Mouse (Mus musculus) brown adipose tissue, adult 24 weeks (tissue): ENCODE measurements around the gene Fap. TPM values are rescaled to one million over a fixed set of nuclear protein-coding genes. Genes with fewer than 3 reads are reported as not detected.

Experiments
- H3K27ac ChIP-seq: fragments of 200-500 bp; replicated peaks from 2 replicates; pipeline ENCODE4 v1.5.1; 2012; ENCODE audit warnings: low read depth, mild to moderate bottlenecking, low read length
- H3K4me1 ChIP-seq: fragments of 200-500 bp; 2 replicates; pipeline ENCODE4 v1.6.1; 2012; ENCODE audit warnings: low read length, mixed read lengths; ENCODE audit not compliant: control insufficient read depth, insufficient read depth, insufficient read length
- H3K4me3 ChIP-seq: fragments of 200-500 bp; 2 replicates; pipeline ENCODE4 v1.5.1; 2012; ENCODE audit warnings: low read depth, mild to moderate bottlenecking, low read length, moderate library complexity; ENCODE audit not compliant: insufficient read depth
- polyA plus RNA-seq: library from polyadenylated mRNA; stranded (reverse); fragments of >200 nt; gene quantifications from 2 replicates; pipeline ENCODE4 v1.2.4, GENCODE M21; 2012; ENCODE audit not compliant: missing spikeins, insufficient read depth, insufficient read length

The Fap gene
- polyA plus RNA-seq: 5.6 and 7.5 TPM in 2 replicates

- H3K4me1 ChIP-seq: no peaks in the 10 kb centered on the region
- H3K27ac ChIP-seq: peak within 1 kb of the TSS; percentile 38; the same call in 1 of the 2 replicates
- peak within 1 kb of the TSS; percentile 50 for H3K4me3 ChIP-seq
These were observed at the start of gene Fap for GRCm38 (mm10) chr2:62573753-62574159. TSS of gene Fap (minus strand) at chr2:62574075.

- H3K4me1 ChIP-seq: no peaks in the 10 kb centered on the region
- H3K27ac ChIP-seq: no peak overlapping the region
- no peak overlapping the region for H3K4me3 ChIP-seq
These were observed 49.2 kb upstream of the Fap start for GRCm38 (mm10) chr2:62623024-62623441.

- H3K4me3 ChIP-seq: no peak overlapping the region
These were observed 45.8 kb upstream of the Fap start for GRCm38 (mm10) chr2:62619679-62620078.

GRCm38 (mm10) chr2:62618934-62619341, 45.1 kb upstream of the Fap start:
- Histone ChIP-seq H3K4me3 (no peak overlapping the region), H3K27ac (no peak overlapping the region)

More at GRCm38 (mm10) chr2:62619679-62620078, 45.8 kb upstream of the Fap start:
- Histone ChIP-seq H3K4me1 (no peaks in the 10 kb centered on the region), H3K27ac (no peak overlapping the region)

GRCm38 (mm10) chr2:62613133-62613532, 39.3 kb upstream of the Fap start:
- no peak overlapping the region for H3K4me3 ChIP-seq
- H3K27ac ChIP-seq: no peak overlapping the region
- H3K4me1 ChIP-seq: no peaks in the 10 kb centered on the region

More at GRCm38 (mm10) chr2:62618934-62619341, 45.1 kb upstream of the Fap start:
- H3K4me1 ChIP-seq: no peaks in the 10 kb centered on the region

GRCm38 (mm10) chr2:62606205-62606604, 32.3 kb upstream of the Fap start:
- Histone ChIP-seq H3K4me3 (no peak overlapping the region), H3K27ac (no peak overlapping the region), H3K4me1 (no peaks in the 10 kb centered on the region; the same call in 1 of the 2 replicates)

GRCm38 (mm10) chr2:62603530-62603929, 29.7 kb upstream of the Fap start:
- Histone ChIP-seq H3K4me1 (no peaks in the 10 kb centered on the region; the same call in 1 of the 2 replicates), H3K27ac (no peak overlapping the region), H3K4me3 (no peak overlapping the region)

- no peak overlapping the region for H3K4me3 ChIP-seq
- no peaks in the 10 kb centered on the region for H3K4me1 ChIP-seq
- H3K27ac ChIP-seq: peak overlapping the region; percentile 31; the same call in 1 of the 2 replicates
These were observed 22.7 kb upstream of the Fap start for GRCm38 (mm10) chr2:62596586-62596985.

- no peaks in the 10 kb centered on the region for H3K4me1 ChIP-seq
- no peak overlapping the region for H3K27ac ChIP-seq
- H3K4me3 ChIP-seq: no peak overlapping the region
These were observed 20.6 kb upstream of the Fap start for GRCm38 (mm10) chr2:62594491-62594890.

GRCm38 (mm10) chr2:62591555-62591954, 17.7 kb upstream of the Fap start:
- no peak overlapping the region for H3K4me3 ChIP-seq
- no peaks in the 10 kb centered on the region for H3K4me1 ChIP-seq
- no peak overlapping the region for H3K27ac ChIP-seq

- Histone ChIP-seq H3K27ac (no peak overlapping the region), H3K4me3 (no peak overlapping the region), H3K4me1 (no peaks in the 10 kb centered on the region)
These were observed 15.5 kb upstream of the Fap start for GRCm38 (mm10) chr2:62589333-62589732.

- Histone ChIP-seq H3K4me1 (no peaks in the 10 kb centered on the region), H3K27ac (no peak overlapping the region), H3K4me3 (no peak overlapping the region)
These were observed 11.9 kb upstream of the Fap start for GRCm38 (mm10) chr2:62585769-62586168.

- no peak overlapping the region for H3K4me3 ChIP-seq
- H3K4me1 ChIP-seq: no peaks in the 10 kb centered on the region
- no peak overlapping the region for H3K27ac ChIP-seq
These were observed 1.1 kb upstream of the Fap start for GRCm38 (mm10) chr2:62574962-62575361.

- H3K27ac ChIP-seq: no peak overlapping the region
- H3K4me3 ChIP-seq: peak overlapping the region; percentile 6; the same call in 1 of the 2 replicates
- no peaks in the 10 kb centered on the region for H3K4me1 ChIP-seq
These were observed 375 bp upstream of the Fap start for GRCm38 (mm10) chr2:62574250-62574649.

GRCm38 (mm10) chr2:62573099-62573752, 649 bp downstream of the Fap start:
- Histone ChIP-seq H3K4me1 (no peaks in the 10 kb centered on the region), H3K4me3 (peak overlapping the region; percentile 50), H3K27ac (peak overlapping the region; percentile 38; the same call in 1 of the 2 replicates)

- H3K4me3 ChIP-seq: no peak overlapping the region
- no peak overlapping the region for H3K27ac ChIP-seq
- no peaks in the 10 kb centered on the region for H3K4me1 ChIP-seq
These were observed 9.2 kb downstream of the Fap start for GRCm38 (mm10) chr2:62564687-62565086.
